Mouse (Mus musculus) forebrain, embryonic 15.5 days (tissue): ENCODE results near the gene Trpm5. TPM values are rescaled to one million over a fixed set of nuclear protein-coding genes. Genes with fewer than 3 reads are reported as not detected.

ENCODE experiments used
- ATAC-seq: fragments of 200-750 bp; cut with Nextera tagmentation; replicated peaks from 2 replicates; pipeline ENCODE4 v1.8.0; 2017; ENCODE audit warnings: mild to moderate bottlenecking, moderate TSS enrichment, moderate library complexity
- H3K27ac ChIP-seq: fragments of 300-500 bp; sonication (generic); replicated peaks from 2 replicates; pipeline ENCODE4 v1.5.1; 2015; ENCODE audit warnings: mild to moderate bottlenecking, inconsistent platforms
- H3K27me3 ChIP-seq: fragments of 300-500 bp; sonication (generic); 2 replicates; pipeline ENCODE4 v1.6.1; 2015; ENCODE audit warnings: inconsistent platforms
- H3K36me3 ChIP-seq: fragments of 300-500 bp; sonication (generic); 2 replicates; pipeline ENCODE4 v1.6.1; 2015; ENCODE audit warnings: mild to moderate bottlenecking, inconsistent platforms
- H3K4me1 ChIP-seq: fragments of 300-500 bp; sonication (generic); 2 replicates; pipeline ENCODE4 v1.6.1; 2015; ENCODE audit warnings: inconsistent platforms
- H3K4me2 ChIP-seq: fragments of 300-500 bp; sonication (generic); replicated peaks from 2 replicates; pipeline ENCODE4 v1.6.1; 2015; ENCODE audit warnings: mild to moderate bottlenecking, inconsistent platforms
- H3K4me3 ChIP-seq: fragments of 300-500 bp; sonication (generic); 2 replicates; pipeline ENCODE4 v1.5.1; 2015; ENCODE audit warnings: mild to moderate bottlenecking, inconsistent platforms
- H3K9ac ChIP-seq: fragments of 300-500 bp; sonication (generic); replicated peaks from 2 replicates; pipeline ENCODE4 v1.6.1; 2015; ENCODE audit warnings: mild to moderate bottlenecking, inconsistent platforms
- H3K9me3 ChIP-seq: fragments of 300-500 bp; sonication (generic); 2 replicates; pipeline ENCODE4 v1.6.1; 2016; ENCODE audit warnings: inconsistent platforms
- WGBS: fragments of 180-500 bp; shearing (Covaris S2); methylation state at CpG from one replicate; pipeline ENCODE4 v1.1.7; 2015; ENCODE audit warnings: mixed read lengths; 5-methylcytosine and 5-hydroxymethylcytosine counted together
- polyA plus RNA-seq: library from polyadenylated mRNA; unstranded; fragments of >200 nt; fragmentation: Nextera tagmentation; extraction: Ambion mirVana; gene quantifications from 2 replicates; pipeline ENCODE4 v1.2.1, GENCODE M21; 2015

Trpm5 gene
- polyA plus RNA-seq, 1 experiment from 2014 or later = 1.3 TPM

- Histone ChIP-seq H3K4me2 (peak within 1 kb of the TSS; percentile 92), H3K9me3 (no peaks in the 10 kb centered on the region), H3K27me3 (no peaks in the 10 kb centered on the region), H3K27ac (peak within 1 kb of the TSS; percentile 94), H3K4me3 (peak within 1 kb of the TSS; percentile 80), H3K4me1 (peaks cover 25% of the 10 kb centered on the region), H3K36me3 (peaks cover 33% of the 10 kb centered on the region), H3K9ac (peak within 1 kb of the TSS; percentile 82)
- WGBS = under 1% methylated on average over 51 of the region's 51 CpGs
- peak; percentile 98 for ATAC-seq
These were observed 25.4 kb downstream of the Trpm5 start, which contains the start of gene Tssc4 for GRCm38 (mm10) chr7:143068882-143069591. Tssc4 (plus strand) TSS chr7:143069249.

- Histone ChIP-seq H3K27me3 (no peaks in the 10 kb centered on the region), H3K36me3 (peaks cover 38% of the 10 kb centered on the region), H3K4me2 (peak overlapping the region; percentile 67), H3K4me3 (peak overlapping the region; percentile 80), H3K9me3 (no peaks in the 10 kb centered on the region), H3K9ac (peak overlapping the region; percentile 48), H3K27ac (peak overlapping the region; percentile 94), H3K4me1 (peaks cover 25% of the 10 kb centered on the region)
- 41% methylated on average over 13 of the region's 13 CpGs for WGBS
- no peak for ATAC-seq
These were observed 26.0 kb downstream of the Trpm5 start for GRCm38 (mm10) chr7:143068316-143068881.

GRCm38 (mm10) chr7:143067897-143068296 is 26.5 kb downstream of the Trpm5 start:
- Histone ChIP-seq H3K36me3 (peaks cover 42% of the 10 kb centered on the region), H3K9ac (0 out of 2 replicates have a peak overlapping the region, but pooled peaks have one; percentile 48), H3K27ac (peak overlapping the region; percentile 94), H3K4me1 (peaks cover 25% of the 10 kb centered on the region), H3K4me3 (no peak overlapping the region; the same call in 1 of the 2 replicates), H3K9me3 (no peaks in the 10 kb centered on the region), H3K4me2 (peak overlapping the region; percentile 67), H3K27me3 (no peaks in the 10 kb centered on the region)
- WGBS = 88% methylated on average over 3 of the region's 3 CpGs
- no peak for ATAC-seq

GRCm38 (mm10) chr7:143067469-143067868 is 27.0 kb downstream of the Trpm5 start:
- Histone ChIP-seq H3K4me2 (no peak overlapping the region), H3K4me1 (peaks cover 25% of the 10 kb centered on the region), H3K9me3 (no peaks in the 10 kb centered on the region), H3K9ac (no peak overlapping the region), H3K4me3 (no peak overlapping the region), H3K27ac (0 out of 2 replicates have a peak overlapping the region, but pooled peaks have one; percentile 94), H3K27me3 (no peaks in the 10 kb centered on the region), H3K36me3 (peaks cover 46% of the 10 kb centered on the region)
- 77% methylated on average over 2 of the region's 2 CpGs for WGBS
- no peak for ATAC-seq

GRCm38 (mm10) chr7:143065692-143066091 is 28.8 kb downstream of the Trpm5 start:
- Histone ChIP-seq H3K27ac (no peak overlapping the region), H3K4me2 (no peak overlapping the region), H3K4me1 (peaks cover 20% of the 10 kb centered on the region), H3K9me3 (no peaks in the 10 kb centered on the region), H3K4me3 (no peak overlapping the region), H3K27me3 (no peaks in the 10 kb centered on the region), H3K36me3 (peaks cover 47% of the 10 kb centered on the region), H3K9ac (no peak overlapping the region)
- no peak for ATAC-seq
- WGBS = 96% methylated on average over 2 of the region's 2 CpGs

- 56% methylated on average over 6 of the region's 6 CpGs for WGBS
- peaks cover 47% of the 10 kb centered on the region for H3K36me3 ChIP-seq
- no peak overlapping the region for H3K9ac ChIP-seq
- H3K27me3 ChIP-seq = no peaks in the 10 kb centered on the region
- H3K27ac ChIP-seq = no peak overlapping the region
- H3K4me2 ChIP-seq = no peak overlapping the region
- no peak overlapping the region for H3K4me3 ChIP-seq
- H3K4me1 ChIP-seq = peaks cover 15% of the 10 kb centered on the region
- no peaks in the 10 kb centered on the region for H3K9me3 ChIP-seq
- ATAC-seq = no peak
These were observed 30.2 kb downstream of the Trpm5 start for GRCm38 (mm10) chr7:143064226-143064625.

GRCm38 (mm10) chr7:143062704-143063103 is 31.7 kb downstream of the Trpm5 start:
- WGBS = 81% methylated on average over 2 of the region's 2 CpGs

GRCm38 (mm10) chr7:143059202-143059870 is 35.1 kb downstream of the Trpm5 start:
- Histone ChIP-seq H3K9ac (no peak overlapping the region), H3K4me2 (no peak overlapping the region), H3K27me3 (no peaks in the 10 kb centered on the region), H3K4me3 (no peak overlapping the region), H3K36me3 (peaks cover 17% of the 10 kb centered on the region), H3K4me1 (peaks cover 43% of the 10 kb centered on the region), H3K27ac (peak overlapping the region; percentile 44), H3K9me3 (no peaks in the 10 kb centered on the region)
- no peak for ATAC-seq
- WGBS = 71% methylated on average over 5 of the region's 5 CpGs

More at GRCm38 (mm10) chr7:143062704-143063103, 31.7 kb downstream of the Trpm5 start:
- Histone ChIP-seq H3K9ac (no peak overlapping the region), H3K27me3 (no peaks in the 10 kb centered on the region), H3K4me2 (no peak overlapping the region), H3K4me1 (peaks cover 18% of the 10 kb centered on the region), H3K9me3 (no peaks in the 10 kb centered on the region), H3K4me3 (no peak overlapping the region), H3K27ac (no peak overlapping the region), H3K36me3 (peaks cover 44% of the 10 kb centered on the region)
- no peak for ATAC-seq

GRCm38 (mm10) chr7:143058221-143058697 is 36.2 kb downstream of the Trpm5 start:
- Histone ChIP-seq H3K36me3 (peaks cover 8% of the 10 kb centered on the region; the same call in 1 of the 2 replicates), H3K9ac (no peak overlapping the region), H3K27ac (peak overlapping the region; percentile 44; the same call in 1 of the 2 replicates), H3K4me3 (no peak overlapping the region), H3K4me1 (peaks cover 53% of the 10 kb centered on the region), H3K9me3 (no peaks in the 10 kb centered on the region), H3K27me3 (no peaks in the 10 kb centered on the region), H3K4me2 (no peak overlapping the region)
- no peak for ATAC-seq
- WGBS = 87% methylated on average over 5 of the region's 5 CpGs

GRCm38 (mm10) chr7:143057667-143058220 is 36.7 kb downstream of the Trpm5 start:
- Histone ChIP-seq H3K4me1 (peaks cover 53% of the 10 kb centered on the region), H3K9ac (no peak overlapping the region), H3K4me2 (no peak overlapping the region), H3K4me3 (no peak overlapping the region), H3K36me3 (peaks cover 4% of the 10 kb centered on the region; the same call in 1 of the 2 replicates), H3K27ac (no peak overlapping the region), H3K9me3 (no peaks in the 10 kb centered on the region), H3K27me3 (no peaks in the 10 kb centered on the region)
- no peak for ATAC-seq
- WGBS = 86% methylated on average over 9 of the region's 9 CpGs

GRCm38 (mm10) chr7:143057023-143057422 is 37.4 kb downstream of the Trpm5 start:
- H3K4me2 ChIP-seq = no peak overlapping the region
- no peaks in the 10 kb centered on the region for H3K27me3 ChIP-seq
- H3K36me3 ChIP-seq = no peaks in the 10 kb centered on the region
- no peak for ATAC-seq
- H3K27ac ChIP-seq = no peak overlapping the region
- WGBS = 89% methylated on average over 5 of the region's 5 CpGs
- no peaks in the 10 kb centered on the region for H3K9me3 ChIP-seq
- peaks cover 57% of the 10 kb centered on the region for H3K4me1 ChIP-seq
- no peak overlapping the region for H3K9ac ChIP-seq
- no peak overlapping the region for H3K4me3 ChIP-seq
